Mouse (Mus musculus): ENCODE results near the gene Rab26.

DNA sequence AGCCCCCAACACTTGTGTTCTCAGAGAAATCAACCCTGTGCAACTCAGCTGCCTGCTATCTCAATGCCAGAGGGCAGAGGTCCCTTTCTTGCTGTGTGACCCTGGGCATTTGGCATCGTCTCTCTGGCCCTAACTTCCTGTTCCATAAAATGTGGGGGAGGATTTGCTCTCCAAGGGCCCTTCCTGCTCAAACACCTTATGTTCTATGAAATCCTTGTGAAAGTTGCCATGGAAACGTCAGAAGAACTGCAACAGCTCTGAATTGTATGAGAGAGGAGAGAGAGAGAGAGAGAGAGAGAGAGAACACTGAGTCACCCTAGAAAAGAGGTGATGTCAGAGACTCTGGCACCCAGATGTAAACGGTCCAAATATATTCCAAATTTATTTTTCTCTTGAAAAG lies 3.5 kb upstream of the Rab26 start:
- no peak for TF ChIP-seq CTCF (IDR thresholded peaks at IDR 0.05)
- TF ChIP-seq EP300 (IDR thresholded peaks at IDR 0.05; ENCODE audit: insufficient read depth, low read depth, low read length), result no peak
- no peak for TF ChIP-seq POLR2A (IDR thresholded peaks at IDR 0.05; ENCODE audit: insufficient read depth, low read depth, low read length)
